Mouse (Mus musculus) left cerebral cortex, postnatal 36 days (tissue): Measurements from ENCODE around the gene Pgap3. TPM values are rescaled to one million over a fixed set of nuclear protein-coding genes. Genes with fewer than 3 reads are reported as not detected.
A peak's percentile ranks its signal among the peaks of the same experiment; 100 is the strongest.

Experiments
- DNase-seq, 2 experiments: peaks; one replicate each; pipeline ENCODE4 v3.0.0; 2021 to 2022; ENCODE audit warnings: low spot score in 2 of 2, mixed read lengths in 1 of 2
- intact Hi-C: fragments of 180-260 bp; cut with DNase I; formaldehyde crosslinking; loops from one replicate; pipeline ENCODE4 v1.15.1; 2025
- total RNA-seq, 2 experiments: library from RNA; stranded (reverse); gene quantifications; 2 replicates each; pipeline ENCODE4 v1.2.3; 2021

Pgap3 gene
- total RNA-seq, 2 experiments from 2014 or later = 9.9 to 10.9 TPM

DNA sequence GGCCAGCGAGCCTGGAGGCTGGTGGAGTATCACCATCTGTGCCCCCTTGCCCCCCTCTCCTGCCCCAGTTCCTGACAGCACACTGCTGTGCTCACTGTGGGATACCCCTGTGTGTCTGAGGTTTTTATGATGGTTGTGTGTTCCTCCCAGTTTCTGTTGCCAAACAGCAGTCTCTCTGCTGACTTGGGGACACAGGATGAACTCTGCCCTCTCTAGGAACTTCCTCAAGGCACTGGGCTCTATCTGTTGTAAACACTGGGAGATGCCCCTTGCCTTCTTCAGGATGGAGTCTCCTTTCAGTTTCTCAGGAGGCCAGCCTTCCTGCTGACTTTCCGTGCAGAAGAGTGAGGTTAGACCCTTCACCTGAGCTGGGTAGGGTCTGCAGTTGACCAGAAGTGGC is 13.9 kb upstream of the Pgap3 start:
- no peak for DNase-seq
- intact Hi-C loops = no loop called here

DNA sequence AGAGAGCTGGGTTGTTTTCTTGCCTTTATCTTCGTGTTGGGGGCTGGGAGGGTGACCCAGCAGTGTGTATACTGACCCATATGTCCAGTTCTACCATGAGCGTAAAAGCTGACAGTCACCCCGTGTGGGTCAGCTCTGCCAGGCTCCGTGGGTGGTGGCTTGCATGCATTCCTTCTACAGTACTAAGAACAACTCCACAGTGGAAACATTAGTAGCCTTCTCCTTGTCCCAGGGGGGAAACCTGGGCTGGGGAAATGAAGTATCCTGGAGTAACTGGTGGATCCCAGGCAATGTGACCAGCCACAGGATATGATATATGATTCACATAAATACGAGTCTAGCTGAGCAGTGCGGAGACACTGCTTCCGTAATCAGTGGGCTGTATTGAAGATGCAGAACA is 13.4 kb upstream of the Pgap3 start:
- intact Hi-C loops = no loop called here
- no peak for DNase-seq

DNA sequence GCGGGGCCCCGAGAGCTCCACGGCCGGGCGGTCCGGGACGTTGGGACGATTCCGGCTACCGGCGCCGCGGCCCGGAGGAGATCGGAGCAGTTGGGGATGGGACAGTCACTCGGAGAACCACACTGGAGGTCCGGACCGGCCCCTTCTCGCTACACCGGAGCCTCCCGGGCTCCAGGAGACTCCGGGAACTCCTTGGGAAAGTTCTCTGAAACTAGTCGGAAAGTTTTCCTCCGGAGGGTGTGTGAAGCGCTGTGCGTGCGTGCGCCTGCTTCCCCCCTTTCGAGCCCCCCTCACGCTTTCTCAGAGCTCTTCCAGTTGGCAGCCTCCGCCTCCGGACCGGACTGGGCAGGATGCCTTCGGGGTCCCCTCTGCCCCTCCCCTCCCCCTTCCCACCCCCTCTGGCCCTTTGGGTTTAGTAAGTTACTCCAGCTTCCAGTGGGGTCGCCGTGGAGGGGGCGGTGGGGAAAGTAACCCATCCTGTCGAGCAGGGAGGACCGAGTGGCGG is 12.6 kb upstream of the Pgap3 start:
- DNase-seq = no peak
- intact Hi-C loops = no loop called here

GRCm38 (mm10) chr11:98412273-98412796 is 12.0 kb upstream of the Pgap3 start, which contains the start of gene Erbb2:
Gene Erbb2 (plus strand): TSS chr11:98412470.
- no peak for DNase-seq
- intact Hi-C loops = no loop called here

GRCm38 (mm10) chr11:98409341-98409822 is 9.1 kb upstream of the Pgap3 start:
- no peak for DNase-seq
- intact Hi-C loops = no loop called here

DNA sequence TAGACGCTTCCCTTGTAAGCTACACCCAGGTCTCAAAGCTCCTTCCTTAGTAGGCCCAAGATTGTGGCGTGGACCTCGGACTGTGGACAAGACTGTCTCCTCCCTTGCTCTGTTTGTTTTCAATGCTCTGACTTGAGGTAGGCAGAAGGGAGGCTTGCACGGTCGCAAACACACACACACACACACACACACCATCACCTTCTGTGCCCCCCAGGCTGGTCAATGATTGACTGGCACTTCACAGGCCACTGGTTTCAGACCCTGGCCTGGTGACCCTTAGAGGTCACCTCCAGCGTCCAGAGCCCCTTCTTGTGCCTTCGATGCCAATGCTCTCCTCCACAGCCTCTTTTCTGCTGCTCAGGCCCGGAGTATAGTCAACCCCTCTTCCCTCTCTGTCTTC is 8.6 kb upstream of the Pgap3 start:
- intact Hi-C loops = no loop called here

GRCm38 (mm10) chr11:98406621-98407020 is 6.3 kb upstream of the Pgap3 start:
- intact Hi-C loops = no loop called here
- DNase-seq = no peak

More for the DNA sequence above, 8.6 kb upstream of the Pgap3 start:
- DNase-seq = no peak

DNA sequence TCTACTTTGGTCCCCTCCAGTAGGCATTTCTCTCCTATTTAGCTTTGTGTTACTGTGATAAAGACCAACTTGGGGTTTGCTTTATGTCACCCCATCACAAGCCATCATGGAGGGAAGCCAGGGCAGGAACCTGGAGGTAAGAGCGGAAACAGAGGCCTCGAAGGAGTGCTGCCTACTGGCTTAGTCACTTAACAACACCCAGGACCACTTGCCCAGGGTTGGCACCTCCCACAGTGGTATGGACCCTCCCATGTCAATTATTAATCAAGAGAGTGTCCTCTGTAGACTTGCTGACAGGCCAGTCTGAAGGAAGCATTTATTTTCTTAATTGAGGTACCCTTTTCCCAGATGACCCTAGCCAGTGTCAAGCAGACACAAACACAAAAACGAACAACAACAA is 526 bp upstream of the Pgap3 start:
- intact Hi-C loops = no loop called here
- no peak for DNase-seq

DNA sequence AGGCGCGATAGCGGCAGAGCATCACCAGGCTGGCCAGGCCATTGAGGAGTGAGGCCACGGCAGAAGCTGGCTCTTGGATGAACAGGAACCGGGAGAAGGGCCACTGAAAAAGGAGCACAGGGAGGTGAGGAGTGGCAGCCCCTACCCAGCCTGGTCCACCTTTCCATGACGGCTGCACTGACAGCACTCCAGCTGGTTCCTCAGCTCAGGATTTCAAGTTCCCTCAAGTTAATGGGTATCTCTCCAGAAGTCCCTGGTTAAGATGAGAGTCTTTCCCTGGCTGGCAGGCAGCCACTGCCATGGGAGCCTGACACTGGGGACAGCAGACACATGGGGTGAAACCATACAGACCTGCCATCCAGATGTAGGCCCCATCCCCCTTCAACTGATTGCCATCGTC is 2.3 kb downstream of the Pgap3 start:
- DNase-seq = no peak
- intact Hi-C loops = no loop called here

- intact Hi-C loops = no loop called here
- DNase-seq = no peak
Measured at GRCm38 (mm10) chr11:98395041-98395440, 5.2 kb downstream of the Pgap3 start.

DNA sequence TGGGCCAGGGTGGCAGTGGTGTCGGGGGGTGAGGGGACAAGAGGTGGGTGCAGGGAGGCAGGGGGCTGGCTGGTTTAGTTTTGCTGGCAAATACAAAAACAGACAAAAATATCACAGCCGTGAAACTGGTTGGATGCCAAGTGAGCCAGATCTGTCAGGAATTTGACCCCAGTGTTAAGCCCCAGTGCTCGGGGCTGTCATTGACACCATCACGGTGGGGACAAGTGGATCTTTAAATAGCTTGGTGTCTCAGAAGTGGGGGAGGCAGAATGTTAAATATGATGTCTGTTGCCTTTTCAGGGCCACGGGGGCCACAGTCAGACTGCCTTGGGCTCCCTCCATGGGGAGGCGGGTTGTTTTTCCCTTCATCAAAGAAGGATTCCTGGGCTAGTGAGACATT is 6.0 kb downstream of the Pgap3 start:
- intact Hi-C loops = no loop called here
- no peak for DNase-seq

GRCm38 (mm10) chr11:98393317-98393716 is 7.0 kb downstream of the Pgap3 start:
- intact Hi-C loops = no loop called here
- no peak for DNase-seq

- intact Hi-C loops = no loop called here
- DNase-seq = no peak
Measured at GRCm38 (mm10) chr11:98392645-98393044, 7.6 kb downstream of the Pgap3 start.

GRCm38 (mm10) chr11:98392034-98392433 is 8.3 kb downstream of the Pgap3 start:
- DNase-seq = no peak
- intact Hi-C loops = no loop called here

GRCm38 (mm10) chr11:98390141-98390540 is 10.1 kb downstream of the Pgap3 start:
- no peak for DNase-seq
- intact Hi-C loops = no loop called here

- intact Hi-C loops = loop anchor here (2.0 to 5.0 kb wide), 2 partner anchors 46 to 122 kb away; no protein-coding TSS in a partner anchor
- peak; percentile 66 to 67 for DNase-seq
Measured at GRCm38 (mm10) chr11:98389221-98389780, 11.0 kb downstream of the Pgap3 start.

GRCm38 (mm10) chr11:98388282-98388681 is 12.0 kb downstream of the Pgap3 start:
- intact Hi-C loops = loop anchor here (2.0 to 5.0 kb wide), 2 partner anchors 45 to 121 kb away; no protein-coding TSS in a partner anchor
- DNase-seq = peak in 1 of 2 experiments; percentile 2

DNA sequence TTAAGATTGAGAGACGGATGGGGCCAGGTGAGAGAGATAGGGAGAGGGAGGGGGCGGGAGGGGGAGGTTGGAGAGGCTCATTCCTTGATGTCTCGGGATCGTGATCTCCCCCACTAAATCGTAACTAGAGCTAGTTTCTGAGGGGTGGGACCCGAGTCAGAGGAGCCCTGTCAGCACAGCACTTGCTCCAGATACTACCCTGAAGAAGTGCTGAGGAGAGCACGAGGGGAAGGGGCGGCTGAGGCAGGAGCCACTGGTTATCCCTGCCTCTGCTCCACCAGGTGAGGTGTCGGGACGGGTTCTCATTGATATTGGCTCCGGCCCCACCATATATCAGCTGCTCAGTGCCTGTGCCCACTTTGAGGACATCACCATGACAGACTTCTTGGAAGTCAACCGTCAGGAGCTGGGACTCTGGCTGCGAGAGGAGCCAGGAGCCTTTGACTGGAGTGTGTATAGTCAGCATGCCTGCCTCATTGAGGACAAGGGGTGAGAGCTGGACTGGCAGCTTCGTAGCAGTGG is 13.2 kb downstream of the Pgap3 start:
- intact Hi-C loops = loop anchor here (5.0 kb wide), 1 partner anchor 120 kb away; no protein-coding TSS in a partner anchor
- DNase-seq = no peak

DNA sequence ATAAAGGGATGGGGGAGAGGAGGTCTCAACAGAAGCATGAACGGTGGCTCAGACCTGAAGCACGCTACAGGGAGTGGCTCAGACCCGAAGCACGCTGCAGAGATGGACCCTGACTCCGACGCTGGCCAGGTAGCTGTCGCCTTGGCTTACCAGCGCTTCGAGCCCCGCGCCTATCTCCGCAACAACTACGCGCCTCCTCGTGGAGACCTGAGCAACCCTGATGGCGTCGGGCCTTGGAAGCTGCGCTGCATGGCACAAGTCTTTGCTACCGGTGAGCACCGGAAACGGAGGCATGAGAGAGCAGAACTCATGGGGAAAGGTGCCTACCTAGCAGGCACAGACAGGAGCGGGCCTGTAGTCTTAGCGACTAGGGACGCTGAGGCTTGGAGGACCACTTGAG is 13.7 kb downstream of the Pgap3 start:
- no peak for DNase-seq
- intact Hi-C loops = loop anchor here (5.0 kb wide), 1 partner anchor 119 kb away; no protein-coding TSS in a partner anchor

DNA sequence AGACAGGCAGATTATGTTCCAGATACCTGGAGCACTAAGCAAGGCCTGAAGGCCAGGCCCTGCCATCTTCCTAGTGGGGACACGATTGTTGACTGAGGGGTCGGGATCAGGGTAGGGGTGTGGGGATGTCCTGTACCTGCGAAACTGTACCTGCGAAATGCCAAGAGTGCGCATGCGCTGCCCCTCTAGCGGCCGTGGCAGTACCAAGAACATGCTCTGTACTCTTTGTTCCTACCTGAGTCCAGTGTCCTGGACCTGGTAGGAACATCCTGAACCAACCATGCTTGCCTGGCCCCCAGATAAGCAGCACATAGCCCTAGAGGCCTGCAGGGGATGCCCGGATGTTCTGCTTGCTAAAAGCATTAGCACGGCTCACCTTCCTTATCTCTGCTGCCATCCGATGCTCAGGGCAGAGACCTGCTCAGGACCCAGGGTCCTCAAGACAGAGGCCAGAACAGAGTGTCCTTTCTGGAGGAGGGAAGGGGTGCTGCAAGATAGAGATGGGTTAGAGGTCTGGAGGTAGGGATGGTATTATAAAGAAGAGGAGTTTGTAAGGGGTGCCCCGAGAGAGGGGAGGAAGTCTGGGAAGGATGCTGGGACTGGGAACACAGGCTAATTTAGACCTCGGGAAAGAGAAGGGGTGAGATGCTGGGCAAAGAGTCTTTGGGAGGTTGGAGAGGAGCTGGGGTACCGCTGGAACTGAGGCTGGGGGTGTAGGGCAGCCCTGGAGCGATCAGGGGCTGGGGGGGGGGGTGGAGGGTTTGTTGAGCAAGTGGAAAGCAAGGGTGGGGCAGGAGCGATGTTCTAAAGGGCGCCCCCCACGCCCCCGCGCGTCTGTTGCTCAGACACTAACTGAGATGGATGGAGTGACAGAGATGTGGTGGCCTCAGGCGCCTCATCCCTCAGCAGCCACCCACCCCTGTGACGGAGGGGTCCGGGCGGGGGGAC is 14.4 kb downstream of the Pgap3 start, which contains the start of gene Pnmt:
TSS of gene Pnmt (plus strand) at position 813 of the 948 bp plus-strand sequence.
- intact Hi-C loops = loop anchor here (5.0 kb wide), 1 partner anchor 119 kb away; no protein-coding TSS in a partner anchor
- DNase-seq = no peak
